Mouse (Mus musculus) layer of hippocampus, adult 9-11 months (tissue): ENCODE measurements around the gene Gm44805.
"Not testable (repeated sequence)": the region's sequence is repeated elsewhere in the genome, so short reads cannot be mapped to it uniquely, and the experiment has no call there.

Source experiments
- DNase-seq: peaks from one replicate; pipeline ENCODE4 v3.0.0; 2022

Gm44805 gene

DNA sequence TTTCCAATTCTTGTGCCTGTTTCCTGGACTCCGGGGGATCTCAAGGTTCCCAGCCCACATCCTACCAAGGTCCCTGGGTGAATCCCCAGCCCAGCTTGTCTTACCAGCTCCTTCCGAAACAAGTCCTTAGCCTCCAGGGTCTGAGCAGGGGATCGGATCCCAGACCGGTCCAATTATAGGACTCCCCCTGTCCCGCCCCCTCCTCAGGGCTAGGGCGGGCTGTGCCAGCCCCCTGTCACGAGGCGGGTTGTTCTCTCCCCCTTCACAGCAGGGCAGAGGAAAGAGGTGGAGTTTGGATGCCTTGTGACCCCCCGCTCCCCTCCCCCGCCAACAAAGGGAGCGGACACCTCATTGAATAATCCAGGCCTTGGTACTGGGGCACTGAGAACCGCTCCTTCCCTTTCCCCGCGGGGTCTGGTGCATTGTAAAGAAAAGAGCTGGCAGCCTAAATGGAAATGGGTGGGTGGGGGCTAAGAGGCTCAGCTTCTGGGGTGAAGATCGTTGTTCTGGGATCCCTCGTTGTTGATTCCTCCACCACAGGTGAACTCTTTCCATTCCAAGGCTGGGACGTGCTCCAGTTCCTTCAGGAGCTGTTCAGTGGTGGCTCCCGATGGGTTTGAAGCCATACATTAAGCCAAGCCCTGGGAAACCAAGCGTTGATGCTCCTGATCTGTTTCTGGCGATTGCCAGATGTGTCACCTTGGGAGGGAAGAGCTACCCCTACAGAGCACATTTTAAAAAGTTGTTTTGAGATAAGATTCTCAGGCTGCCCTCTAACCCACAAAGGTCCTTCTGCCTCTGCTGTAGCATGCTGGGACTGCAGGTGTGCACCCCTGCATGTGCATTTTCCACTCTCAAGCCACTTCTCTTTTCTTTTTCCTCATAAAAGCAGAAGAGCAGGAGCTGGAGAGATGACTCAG is 17.9 kb upstream of the Gm44805 start, which contains the start of gene Apoe:
Gene Apoe, minus strand, starts transcription at position 282 of the 920 bp plus-strand sequence.
- peak; percentile 91 for DNase-seq

DNA sequence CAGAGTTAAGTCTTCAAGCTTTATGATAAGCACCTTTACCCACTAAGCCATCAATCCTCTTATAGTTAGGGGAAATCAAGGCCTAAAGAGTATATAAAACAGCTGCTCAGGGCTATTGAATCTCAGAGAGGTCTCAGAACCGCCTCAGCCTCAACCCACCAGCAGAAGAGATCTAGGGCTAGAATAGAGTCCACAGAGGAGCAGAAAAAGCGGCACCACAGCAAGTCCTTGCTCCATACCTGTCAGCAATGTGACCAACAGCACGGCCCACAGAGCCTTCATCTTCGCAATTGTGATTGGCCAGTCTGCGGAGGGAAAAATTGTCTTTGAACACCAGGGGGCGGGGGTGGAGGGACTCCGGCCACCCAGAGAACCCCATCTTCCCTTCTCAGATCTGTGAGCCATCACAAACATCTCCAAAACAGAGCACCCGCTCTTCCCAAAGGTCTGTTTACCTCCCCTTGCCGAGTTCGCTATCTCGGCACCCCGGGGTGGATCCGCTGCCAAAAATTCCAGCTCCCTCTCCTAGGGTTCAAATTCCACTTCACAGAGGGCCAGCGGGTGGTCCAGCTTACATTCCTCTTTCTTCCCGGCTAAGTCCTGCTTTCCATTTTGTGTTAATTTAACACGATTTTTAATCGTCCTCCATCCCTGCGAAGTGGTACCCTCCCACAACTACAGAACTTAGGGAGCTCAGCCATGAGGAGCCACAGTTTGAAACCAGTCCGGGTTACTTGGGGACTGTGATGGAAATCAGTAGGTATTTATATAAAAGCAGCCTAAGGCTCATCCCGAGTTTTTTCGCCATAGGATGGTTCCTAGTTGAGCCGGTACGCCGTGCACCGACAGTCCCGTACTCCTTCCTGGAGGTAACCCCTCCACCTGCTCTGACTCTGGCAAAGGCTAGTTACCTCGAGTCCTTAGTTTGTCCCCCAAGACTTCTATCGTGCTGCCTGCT is 17.0 kb upstream of the Gm44805 start:
- DNase-seq, result no peak

DNA sequence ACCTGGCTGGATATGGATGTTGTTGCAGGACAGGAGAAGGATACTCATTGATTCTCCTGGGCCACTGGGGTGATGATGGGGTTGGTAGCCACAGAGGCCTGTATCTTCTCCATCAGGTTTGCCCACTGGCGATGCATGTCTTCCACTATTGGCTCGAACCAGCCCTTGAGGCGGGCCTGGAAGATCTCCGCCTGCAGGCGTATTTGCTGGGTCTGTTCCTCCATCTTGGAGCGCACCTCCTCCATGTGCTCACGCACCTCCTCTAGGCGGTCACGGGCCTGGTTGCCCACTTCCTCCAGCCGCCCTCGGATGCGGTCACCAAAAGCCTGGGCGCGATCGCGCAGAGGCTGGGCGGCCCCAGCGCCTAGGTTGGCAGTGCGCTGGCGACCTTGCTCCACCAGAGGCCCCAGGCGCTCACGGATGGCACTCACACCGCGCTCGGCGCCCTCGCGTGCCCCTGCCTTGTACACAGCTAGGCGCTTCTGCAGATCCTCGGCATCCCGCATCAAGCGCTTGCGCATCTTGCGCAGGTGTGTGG is 15.2 kb upstream of the Gm44805 start:
- no peak for DNase-seq

DNA sequence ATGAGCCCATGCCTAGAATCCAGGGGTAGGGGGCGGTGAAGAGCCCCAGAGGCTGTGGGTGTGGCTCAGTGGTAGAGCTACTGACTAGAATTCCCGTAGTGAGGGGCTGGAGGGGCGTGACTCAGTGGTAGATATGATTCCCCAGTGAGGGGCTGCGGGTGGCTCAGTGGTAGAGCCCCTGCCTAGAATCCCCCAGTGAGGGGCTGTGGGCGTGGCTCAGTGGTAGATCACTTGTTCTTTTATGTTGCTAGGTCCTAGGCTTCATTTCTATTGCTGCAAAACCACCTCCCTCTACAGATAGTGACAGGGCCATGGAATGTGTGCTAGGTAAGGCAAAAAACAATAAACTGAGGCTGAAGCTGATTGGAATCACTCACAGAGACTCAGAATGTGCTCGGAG is 14.7 kb upstream of the Gm44805 start:
- no peak for DNase-seq

DNA sequence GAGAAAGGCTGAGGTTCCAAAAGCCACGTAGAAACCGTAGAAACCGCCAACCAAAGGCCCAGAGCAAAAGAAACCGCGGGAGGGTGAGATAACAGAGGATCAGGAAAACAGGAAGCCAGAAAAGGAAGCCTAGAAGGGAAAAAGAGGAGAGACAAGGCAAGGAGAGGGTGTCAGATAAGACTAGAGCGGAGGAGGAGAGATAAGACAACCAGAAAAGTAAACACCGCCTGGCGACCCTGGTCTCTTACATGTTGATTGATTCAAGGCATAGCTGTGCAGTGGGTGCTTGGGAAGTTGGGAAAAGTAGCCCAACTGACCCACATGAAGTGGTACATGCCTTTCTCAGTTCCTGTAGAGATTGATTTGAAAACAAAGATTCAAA is 14.0 kb upstream of the Gm44805 start:
- DNase-seq, result no peak

DNA sequence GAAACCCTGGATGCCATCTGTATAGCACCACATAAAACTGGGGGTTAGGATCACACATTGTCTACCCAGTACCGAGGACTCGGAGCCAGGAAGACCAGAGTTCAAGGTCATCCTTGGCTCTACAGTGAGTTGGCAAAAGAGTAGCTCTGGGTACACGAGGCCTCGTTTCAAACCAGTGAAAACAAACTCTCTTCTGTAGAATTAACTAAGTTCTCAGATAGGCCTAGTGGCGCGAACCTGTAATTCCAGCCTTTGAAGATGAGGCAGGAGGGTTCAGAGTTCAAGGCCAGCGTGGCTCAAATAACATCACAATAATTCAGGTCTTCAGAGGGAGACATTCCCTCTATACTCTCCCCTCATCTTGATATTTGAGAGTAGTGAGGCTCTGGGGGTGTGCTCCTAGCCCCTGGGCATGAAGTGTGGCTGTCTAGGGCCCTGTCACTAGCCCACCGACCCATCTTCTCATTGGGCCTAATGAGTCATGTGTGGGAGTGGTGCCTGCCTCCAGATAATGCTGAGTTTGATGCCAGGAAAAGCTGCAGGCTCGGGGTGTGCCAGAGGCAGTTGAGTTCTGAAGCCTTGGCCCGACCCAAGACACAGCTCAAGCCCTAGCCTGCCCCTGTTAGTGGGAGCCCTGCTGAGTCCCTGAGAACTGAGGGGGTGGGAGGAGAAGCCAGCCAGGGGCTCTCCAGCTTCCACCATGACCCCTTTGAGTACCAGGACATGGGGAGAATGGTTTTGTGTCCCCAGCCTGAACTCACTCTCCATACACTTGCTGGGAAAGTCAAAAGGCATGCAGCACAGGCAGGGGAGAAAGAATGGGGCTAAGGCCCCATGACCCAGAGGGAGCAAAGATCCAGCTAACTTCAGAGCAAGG is 13.4 kb upstream of the Gm44805 start:
- no peak for DNase-seq

DNA sequence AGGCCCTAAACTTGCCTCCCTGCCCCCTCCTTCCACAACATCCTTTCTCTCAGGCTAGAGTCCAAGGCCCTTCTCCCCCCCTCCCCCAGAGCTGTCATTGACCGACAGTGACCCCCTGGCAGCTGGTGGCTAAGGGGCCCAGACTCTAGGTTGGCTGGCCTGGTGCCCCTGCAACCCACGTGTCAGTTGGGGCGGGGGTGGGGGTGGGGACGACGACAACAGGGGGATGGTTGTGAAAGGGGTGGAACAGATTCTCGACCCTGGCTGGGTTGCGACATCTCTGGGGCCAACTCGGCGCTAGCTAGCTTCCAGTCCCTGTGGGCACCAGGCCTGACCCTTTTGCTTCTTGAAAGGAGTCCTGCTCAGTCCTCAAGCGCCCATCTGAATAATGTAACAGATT is 12.2 kb upstream of the Gm44805 start:
- peak; percentile 84 for DNase-seq

DNA sequence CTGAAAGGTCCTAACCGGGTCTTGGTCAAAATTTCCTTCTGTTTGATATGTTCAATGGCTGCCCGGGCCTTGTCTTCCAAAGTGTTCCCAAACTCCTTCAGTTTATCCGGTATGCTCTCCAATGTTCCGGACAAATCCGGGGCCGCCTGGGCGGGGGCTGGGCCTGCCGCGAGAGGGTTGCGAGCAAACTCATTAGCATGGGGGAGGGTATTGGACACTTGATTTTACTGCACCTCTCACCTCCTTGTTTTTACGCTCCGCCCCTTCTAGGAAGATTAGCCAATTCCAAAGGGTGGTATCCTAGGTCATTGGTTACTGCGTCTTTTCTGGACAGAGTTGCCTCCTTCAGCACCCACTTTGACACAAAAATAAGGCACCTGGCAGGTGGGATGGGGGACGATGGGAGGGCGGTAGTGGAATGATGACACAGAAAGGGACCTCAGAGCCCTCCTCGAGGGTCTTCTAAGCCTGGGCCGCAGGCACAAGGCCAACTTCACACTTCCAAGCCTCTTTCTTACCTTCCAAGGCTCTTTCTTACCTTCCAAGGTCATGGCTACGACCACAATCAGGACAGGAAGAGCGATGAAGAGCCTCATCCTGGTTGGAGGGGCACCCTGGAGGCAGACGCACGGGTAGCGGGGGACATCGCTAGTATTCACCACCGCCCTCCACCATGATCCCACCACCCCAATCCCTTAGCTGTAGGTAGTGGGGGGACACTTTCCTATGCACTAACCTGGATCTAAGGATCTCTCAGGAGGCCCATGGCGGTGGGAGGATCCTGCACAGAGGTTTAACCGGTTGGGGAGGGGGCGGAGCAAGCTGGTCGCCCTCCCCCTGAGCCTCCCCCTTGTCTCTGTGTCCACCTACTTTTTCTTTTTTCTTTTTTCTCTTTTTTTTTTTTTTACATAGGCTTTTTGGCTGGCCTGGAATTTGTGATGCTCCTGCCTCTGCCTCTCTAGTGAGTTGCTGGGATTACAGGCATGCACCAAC is 10.9 kb upstream of the Gm44805 start, which contains the start of gene Apoc1:
Gene Apoc1, minus strand, starts transcription at position 788 of the 993 bp plus-strand sequence.
- no peak for DNase-seq

DNA sequence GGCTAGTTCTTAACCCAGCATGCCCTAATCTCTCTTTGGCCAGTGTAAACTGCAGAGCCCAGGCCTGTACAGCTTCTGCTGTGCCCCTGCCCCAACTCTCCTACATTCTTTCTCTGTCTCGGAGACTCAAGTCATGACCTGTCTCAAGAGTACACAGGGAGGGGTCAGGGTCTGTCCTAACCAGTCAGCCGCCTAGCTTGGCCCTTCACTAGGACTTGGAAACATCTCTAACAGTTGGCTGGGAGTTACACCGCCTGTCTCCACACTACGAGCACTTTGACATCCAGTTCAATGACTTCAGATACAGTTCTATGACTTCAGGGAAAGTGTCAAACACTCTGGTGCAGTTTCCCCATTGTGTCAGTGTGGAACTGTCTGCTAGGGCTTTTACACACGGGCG is 10.2 kb upstream of the Gm44805 start:
- no peak for DNase-seq

DNA sequence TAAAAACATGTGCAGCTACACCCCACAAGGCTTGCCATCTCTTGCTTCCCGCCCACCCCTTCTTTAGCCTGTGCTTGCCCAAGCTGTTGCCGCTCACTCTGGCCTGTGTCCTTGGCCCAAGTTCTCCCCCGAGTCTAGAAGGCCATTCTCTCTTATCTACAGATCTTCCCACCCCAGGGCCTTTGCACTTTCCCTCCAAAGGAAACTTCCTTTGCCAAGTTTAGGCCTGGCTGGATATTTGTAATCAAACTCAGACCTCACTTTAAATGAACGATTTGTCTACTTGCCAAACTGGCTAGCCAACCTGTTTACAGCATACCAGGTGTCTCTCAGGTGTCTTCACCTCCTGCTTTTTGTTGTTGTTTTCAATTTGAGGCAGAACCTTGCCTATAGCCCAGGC is 9.6 kb upstream of the Gm44805 start:
- DNase-seq, result no peak

DNA sequence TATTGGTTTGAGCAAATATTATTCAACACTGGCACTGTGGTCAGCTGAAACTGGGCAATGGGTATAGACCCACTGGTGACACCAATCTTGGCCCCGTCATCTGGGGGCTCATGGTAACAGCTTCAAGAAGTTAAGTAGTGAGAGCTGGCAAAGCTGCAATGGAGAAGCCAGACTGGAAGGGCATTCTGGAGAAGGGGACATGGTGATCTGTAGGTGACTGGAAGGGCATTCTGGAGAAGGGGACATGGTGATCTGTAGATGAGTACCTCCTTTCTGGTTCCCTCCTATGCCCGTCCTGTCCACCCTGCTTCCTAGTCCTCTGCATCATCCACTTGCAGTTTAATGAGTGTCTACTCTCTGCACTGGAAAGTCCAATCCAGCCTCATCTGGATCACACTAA is 7.4 kb upstream of the Gm44805 start:
- no peak for DNase-seq

DNA sequence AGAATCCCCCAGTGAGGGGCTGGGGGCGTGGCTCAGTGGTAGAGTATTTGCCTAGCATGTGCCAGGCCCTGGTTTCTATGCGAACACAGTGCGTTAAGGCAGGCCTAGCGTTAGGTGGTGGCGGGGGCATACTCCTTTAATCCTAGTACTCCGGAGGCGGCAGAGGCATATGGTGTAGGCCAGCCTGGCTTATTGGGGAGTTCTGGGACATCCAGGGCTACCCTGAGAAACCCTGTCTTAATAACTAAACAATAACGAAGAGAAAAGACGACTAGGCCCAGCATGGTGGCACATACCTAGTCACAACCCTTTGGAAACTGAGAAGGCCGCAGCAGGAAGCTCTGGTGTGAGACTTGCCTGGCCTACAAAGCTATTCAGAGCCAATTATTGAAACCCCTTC is 6.9 kb upstream of the Gm44805 start:
- DNase-seq, result no peak

DNA sequence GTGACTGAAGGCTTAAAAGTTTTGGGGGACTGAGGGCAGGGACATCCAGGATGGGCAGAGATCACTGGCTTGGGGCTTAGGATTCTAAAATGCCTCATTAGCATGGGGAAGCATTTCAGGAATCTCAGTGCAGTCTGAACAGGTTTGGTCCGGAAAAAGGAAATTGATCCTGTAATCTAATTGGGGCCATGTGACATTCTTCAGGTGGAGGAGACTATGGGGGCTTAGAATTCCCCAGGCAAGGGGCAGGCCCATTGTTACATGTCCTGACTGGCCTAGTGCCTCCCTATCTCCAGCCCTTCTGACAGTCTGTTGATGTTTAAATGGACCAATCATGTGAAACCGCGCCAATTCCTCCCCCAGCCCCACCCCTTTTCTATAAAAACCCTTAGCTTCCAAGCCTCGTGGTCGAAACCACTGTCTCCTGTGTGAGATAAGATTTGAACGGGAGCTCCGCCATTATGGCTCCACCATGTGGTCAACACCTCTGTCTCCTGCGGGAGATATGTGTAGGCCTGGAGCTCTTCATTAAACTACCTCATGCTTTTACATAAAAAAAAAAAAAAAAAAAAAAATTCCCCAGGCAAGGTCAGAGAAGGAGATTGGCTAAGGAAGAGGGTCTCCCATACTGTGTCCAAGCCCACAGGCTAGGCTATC is 5.8 kb upstream of the Gm44805 start:
- DNase-seq, result not testable (repeated sequence)

DNA sequence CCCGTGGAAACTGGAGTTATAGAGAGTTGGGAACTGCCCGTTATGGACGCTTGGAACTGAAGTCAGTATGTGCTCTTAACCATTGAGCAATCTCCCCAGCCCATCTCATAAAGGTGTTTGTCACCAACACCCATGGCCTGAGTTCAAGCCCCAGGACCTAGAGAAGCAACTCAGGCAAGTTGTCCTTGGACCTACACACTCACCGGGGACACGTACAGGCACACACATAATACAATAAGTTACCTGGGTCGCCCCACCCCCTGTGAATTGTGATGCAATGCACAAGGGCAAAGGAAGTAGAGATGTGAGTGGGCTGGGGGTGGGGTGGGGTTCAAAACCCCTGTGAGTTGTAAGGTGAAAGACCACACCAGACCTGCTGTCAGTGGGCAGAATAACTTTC is 5.3 kb upstream of the Gm44805 start:
- DNase-seq, result no peak

DNA sequence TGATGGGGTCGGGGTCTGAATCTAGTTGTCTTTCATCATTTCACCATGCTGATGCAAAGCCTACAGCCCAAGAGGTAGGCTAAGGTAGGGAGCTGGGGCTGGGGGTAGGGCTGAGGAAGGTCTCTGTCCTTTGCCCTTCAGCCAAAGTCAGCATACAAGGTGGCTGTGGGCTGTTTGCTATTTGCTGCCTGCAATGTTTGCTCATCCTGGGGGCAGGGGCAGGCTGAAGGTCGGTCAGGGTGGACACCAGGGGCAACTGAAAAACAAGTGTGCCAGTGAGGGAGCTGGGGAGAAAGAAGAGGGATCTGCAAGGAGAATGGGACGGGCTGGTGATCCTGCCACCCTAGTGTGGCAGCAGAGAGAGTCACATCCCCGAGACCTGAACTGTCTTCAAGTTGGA is 4.2 kb upstream of the Gm44805 start:
- no peak for DNase-seq

DNA sequence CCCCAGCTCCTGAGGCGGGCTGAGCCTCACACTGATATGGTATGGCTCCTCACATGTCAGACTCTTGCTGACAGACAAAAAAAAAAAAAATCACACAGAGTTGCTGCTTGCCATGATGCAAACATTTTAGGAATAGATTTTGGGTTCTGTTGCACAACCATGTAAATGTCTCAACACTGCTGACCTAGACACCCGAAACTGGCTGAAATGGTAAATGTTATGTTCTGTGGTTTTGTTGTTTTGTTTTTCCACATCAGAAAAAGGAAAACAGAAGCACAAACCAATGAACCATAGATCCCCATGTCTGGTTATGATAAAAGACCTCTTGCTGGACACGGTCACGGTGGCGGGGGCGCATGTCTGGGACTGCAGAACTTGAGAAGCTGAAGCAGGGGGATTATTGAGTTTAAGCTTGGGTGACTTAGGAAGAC is 2.6 kb upstream of the Gm44805 start:
- DNase-seq, result no peak

DNA sequence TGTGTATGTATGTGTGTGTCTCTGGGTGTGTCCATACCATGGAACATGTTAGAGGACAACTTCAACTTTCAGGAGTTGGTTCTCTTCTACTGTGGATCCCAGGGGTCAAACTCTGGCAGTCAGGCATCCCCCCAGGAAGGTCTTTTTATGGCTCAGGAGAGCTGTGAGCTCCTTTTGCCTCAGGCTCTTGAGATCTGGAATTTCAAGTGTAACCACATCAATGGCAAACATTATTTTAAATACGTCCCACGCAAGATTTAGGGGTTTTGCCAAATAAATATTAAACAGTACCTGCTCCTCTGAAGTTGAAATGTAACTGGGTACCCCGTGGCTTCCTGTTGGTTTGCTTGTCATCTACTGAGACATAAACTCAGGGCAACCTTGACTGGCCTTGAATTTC is 1.8 kb upstream of the Gm44805 start:
- no peak for DNase-seq

DNA sequence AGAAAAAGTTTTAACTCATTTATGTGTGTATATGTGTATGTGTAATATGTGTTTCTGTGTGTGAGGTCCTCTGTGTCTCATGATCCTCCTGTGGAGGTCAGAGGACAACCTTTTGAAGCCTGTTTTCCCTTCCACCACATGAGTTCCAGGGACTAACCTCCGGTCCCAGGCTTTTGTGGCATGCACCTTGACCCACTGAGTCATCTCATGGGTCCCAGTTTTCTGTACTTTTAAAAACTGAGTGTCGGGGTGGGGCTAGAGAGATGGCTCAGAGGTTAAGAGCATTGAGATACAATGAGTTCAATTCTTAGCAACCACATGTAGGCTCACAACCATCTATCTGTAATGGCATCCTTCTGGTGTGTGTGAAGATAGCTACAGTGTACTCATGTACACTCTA is 521 bp downstream of the Gm44805 start:
- DNase-seq, result no peak

DNA sequence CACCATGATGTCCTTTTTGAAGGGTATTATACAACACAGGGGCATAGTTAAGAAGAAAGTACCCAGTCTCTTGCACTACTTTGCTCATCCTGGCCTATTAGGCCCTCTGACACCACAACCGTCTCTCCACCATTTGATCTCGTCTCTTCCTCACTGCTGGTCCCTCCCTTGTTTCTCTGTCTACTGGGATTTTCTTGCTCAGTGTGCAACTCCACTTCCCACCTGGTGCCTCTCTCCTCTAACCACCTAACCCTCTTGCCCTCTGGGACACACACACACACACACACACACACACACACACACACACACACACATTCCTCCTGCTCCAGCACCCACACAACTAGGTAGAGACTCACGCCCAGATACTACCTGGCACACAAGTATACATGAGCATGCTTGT is 2.3 kb downstream of the Gm44805 start:
- DNase-seq, result no peak

DNA sequence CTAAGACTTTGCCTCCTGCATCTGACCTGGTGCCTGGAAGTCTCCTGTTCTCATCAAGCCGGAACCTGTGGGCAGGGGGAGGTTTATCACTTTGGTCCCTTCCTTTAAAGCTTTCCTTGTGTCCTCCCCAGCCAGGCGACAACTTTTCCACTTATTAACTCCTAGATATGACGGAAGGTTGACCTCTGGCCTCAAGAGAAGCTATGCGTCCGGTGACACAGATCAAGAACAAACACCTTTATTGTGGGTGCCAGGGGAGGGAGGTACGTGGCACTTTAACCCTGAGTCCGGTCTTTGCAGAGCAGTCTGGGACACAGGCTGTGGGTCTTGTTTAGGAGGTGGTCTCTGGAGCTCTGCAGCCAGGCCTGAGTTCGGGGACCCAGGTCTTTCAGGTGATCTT is 3.4 kb downstream of the Gm44805 start, which contains the start of gene Apoc2:
Gene Apoc2, minus strand, starts transcription at position 70 of the 400 bp plus-strand sequence.
- no peak for DNase-seq
